Mouse (Mus musculus): ENCODE measurements at regions not wholly inside any gene's neighbourhood (a gene's known extent, or its start where the extent isn't known, plus 50 kb on each side); places are given as distances from the start of the nearest gene placed in this dataset.

DNA sequence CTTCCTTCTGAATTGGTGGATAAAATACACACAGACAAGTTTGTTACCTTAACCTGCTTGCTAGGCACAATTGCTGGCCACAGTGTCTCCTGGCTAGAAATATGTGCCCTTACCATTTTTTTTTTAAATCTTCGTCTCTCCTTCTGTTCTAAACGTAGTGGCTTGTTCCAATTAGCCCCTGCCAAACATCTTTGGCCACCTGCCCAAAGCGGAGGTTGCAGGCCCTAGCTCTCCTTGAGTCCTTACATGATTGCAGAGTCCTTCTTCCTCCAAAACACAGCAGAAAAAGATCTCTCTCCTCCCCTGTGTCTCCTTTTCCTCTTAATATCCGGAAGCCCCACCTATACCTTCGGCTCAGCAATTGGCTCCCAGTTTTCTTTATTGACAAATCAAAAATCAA lies 986.8 kb downstream of the Robo2 start:
- no peak for TF ChIP-seq CTCF (conservative IDR thresholded peaks at IDR 0.05; ENCODE audit: insufficient read depth, insufficient read length, low read depth, low read length)
- no peak for TF ChIP-seq POLR2A (IDR thresholded peaks at IDR 0.05; ENCODE audit: low read depth, low read length)
